8 mouse cellular contexts compared by ENCODE assay signal in the genomic region with DNA sequence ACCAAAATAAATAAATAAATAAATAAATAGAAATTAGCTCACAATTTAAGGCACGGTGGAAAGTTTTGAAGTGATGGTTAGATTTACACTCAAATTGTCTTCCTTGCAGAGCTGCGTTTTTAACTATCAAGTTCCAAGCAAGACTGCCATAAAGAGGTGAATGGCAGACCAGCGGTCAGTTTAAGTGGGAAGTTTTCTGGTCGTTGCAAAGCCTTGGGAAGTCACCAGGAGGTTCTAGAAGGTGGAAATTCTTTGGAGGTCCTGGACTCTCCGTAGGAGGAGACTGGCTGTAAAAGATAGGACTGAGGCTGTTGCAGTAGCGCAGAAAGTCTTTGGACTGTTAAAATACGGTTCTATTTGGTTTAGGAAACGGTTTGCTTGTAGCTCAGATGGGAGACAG. TPM values are rescaled to one million over a fixed set of nuclear protein-coding genes. Genes with fewer than 3 reads are reported as not detected.
DNase-seq lines count a peak whose midpoint lies in the region; ATAC-seq and TF ChIP-seq lines count a peak whose summit lies in the region.

No protein-coding gene starts in this region.

- peak overlapping the region; percentile 78 for H3K4me2 ChIP-seq in forebrain, embryonic 12.5 days
- peak overlapping the region; percentile 79 for H3K4me2 ChIP-seq in liver, embryonic 14.5 days (ENCODE audit: low read depth)

- no peaks in the 10 kb centered on the region for H3K27me3 ChIP-seq in forebrain, embryonic 12.5 days
- H3K27me3 ChIP-seq in liver, embryonic 14.5 days (ENCODE audit: control insufficient read depth, insufficient read depth, low read length): no peaks in the 10 kb centered on the region

- peak overlapping the region; percentile 81 for H3K4me3 ChIP-seq in forebrain, embryonic 12.5 days (replicated peaks)
- peak overlapping the region; percentile 74 to 93 for H3K4me3 ChIP-seq in liver, embryonic 14.5 days (ENCODE audit: insufficient read depth in 1 of 2, low read depth in 2 of 2, low read length in 2 of 2)

- peaks cover 11% of the 10 kb centered on the region; the same call in 1 of the 2 replicates for H3K9me3 ChIP-seq in forebrain, embryonic 12.5 days
- H3K9me3 ChIP-seq in liver, embryonic 14.5 days (ENCODE audit: control insufficient read depth, low read length): no peaks in the 10 kb centered on the region

- no peak for DNase-seq in frontal cortex, postnatal 14 days (ENCODE audit: low spot score in 2 of 2)
- DNase-seq in 3T3-L1 (ENCODE audit: low read depth, low spot score): peak; percentile 62
- no peak for DNase-seq in liver, embryonic 14.5 days (ENCODE audit: low read depth in 3 of 3, low spot score in 3 of 3)
- no peak for DNase-seq in retina, embryonic 14.5 days (ENCODE audit: low spot score)
- no peak for DNase-seq in layer of hippocampus, adult 9-10 months (ENCODE audit: low spot score)

- peaks cover 35% of the 10 kb centered on the region for H3K36me3 ChIP-seq in forebrain, embryonic 12.5 days (replicated peaks)
- H3K36me3 ChIP-seq in liver, embryonic 14.5 days (replicated peaks; ENCODE audit: control insufficient read depth, insufficient read depth, low read depth): no peaks in the 10 kb centered on the region

- ATAC-seq in frontal cortex, adult (ENCODE audit: low TSS enrichment): peak; percentile 27
- ATAC-seq in forebrain, embryonic 12.5 days (ENCODE audit: low FRiP score): peak; percentile 21
- ATAC-seq in liver, embryonic 14.5 days (ENCODE audit: insufficient read depth): no peak; the same call in 1 of the 2 replicates
- ATAC-seq in monocyte, adult 5-6 weeks (replicated peaks; ENCODE audit: insufficient number of reproducible peaks, low FRiP score, low TSS enrichment, poor library complexity, severe bottlenecking): no peak

- peak overlapping the region; percentile 67 for H3K9ac ChIP-seq in forebrain, embryonic 12.5 days
- H3K9ac ChIP-seq in liver, embryonic 14.5 days (replicated peaks): peak overlapping the region; percentile 79

- TF ChIP-seq EP300 in liver, embryonic 14.5 days (IDR thresholded peaks at IDR 0.05; ENCODE audit: low read depth): no peak

- WGBS in forebrain, embryonic 12.5 days: 7% methylated on average over 8 of the region's 8 CpGs
- WGBS in liver, embryonic 14.5 days (ENCODE audit: insufficient replicate concordance): 4% methylated on average over 8 of the region's 8 CpGs

- peaks cover 28% of the 10 kb centered on the region for H3K4me1 ChIP-seq in forebrain, embryonic 12.5 days
- peaks cover 2 to 16% of the 10 kb centered on the region in 2 experiments; a peak in 2 of 4 replicates for H3K4me1 ChIP-seq in liver, embryonic 14.5 days (replicated peaks; ENCODE audit: control insufficient read depth in 2 of 2, insufficient read depth in 2 of 2, low read length in 1 of 2)

- peak overlapping the region; percentile 86 for H3K27ac ChIP-seq in forebrain, embryonic 12.5 days
- H3K27ac ChIP-seq in liver, embryonic 14.5 days: peak overlapping the region; percentile 81

- no peak for TF ChIP-seq CTCF in liver, embryonic 14.5 days (IDR thresholded peaks at IDR 0.05; ENCODE audit: low read depth)

RNA-seq across cellular contexts. Expression of a gene that starts 0.5 kb away (rescaled TPM):
- polyA plus RNA-seq in forebrain, embryonic 12.5 days (2016; fragmentation: Nextera tagmentation; extraction: Ambion mirVana): 68.5 and 72.4 TPM in 2 replicates
- 26.1 and 31.6 TPM in 2 replicates for polyA plus RNA-seq in liver, embryonic 14.5 days (2012; rRNA removed)
- polyA plus RNA-seq in liver, embryonic 14.5 days (2014; fragmentation: Nextera tagmentation; extraction: Ambion mirVana): 12.6 and 13.8 TPM in 2 replicates
- 46.3 to 51.3 TPM (median 48.3 TPM) in 3 replicates for total RNA-seq in monocyte, adult 5-6 weeks (2017)

RNA-seq across cellular contexts. Expression of a gene that starts 6.8 kb away (rescaled TPM):
- 69.3 and 78.4 TPM in 2 replicates for polyA plus RNA-seq in forebrain, embryonic 12.5 days (2016; fragmentation: Nextera tagmentation; extraction: Ambion mirVana)
- 4.8 and 6.8 TPM in 2 replicates for polyA plus RNA-seq in liver, embryonic 14.5 days (2012; rRNA removed)
- 1.7 and 2.0 TPM in 2 replicates for polyA plus RNA-seq in liver, embryonic 14.5 days (2014; fragmentation: Nextera tagmentation; extraction: Ambion mirVana)
- 1.6 to 2.7 TPM (median 2.0 TPM) in 3 replicates for total RNA-seq in monocyte, adult 5-6 weeks (2017)

RNA-seq across cellular contexts. Expression of a gene that starts 15.4 kb away (rescaled TPM):
- 22.7 and 24.2 TPM in 2 replicates for polyA plus RNA-seq in forebrain, embryonic 12.5 days (2016; fragmentation: Nextera tagmentation; extraction: Ambion mirVana)
- 12.1 and 14.2 TPM in 2 replicates for polyA plus RNA-seq in liver, embryonic 14.5 days (2012; rRNA removed)
- polyA plus RNA-seq in liver, embryonic 14.5 days (2014; fragmentation: Nextera tagmentation; extraction: Ambion mirVana): 6.5 and 9.6 TPM in 2 replicates
- total RNA-seq in monocyte, adult 5-6 weeks (2017): 30.8 to 45.4 TPM (median 31.3 TPM) in 3 replicates

RNA-seq across cellular contexts. Expression of a gene that starts 29.1 kb away (rescaled TPM):
- not detected in 2 replicates for polyA plus RNA-seq in forebrain, embryonic 12.5 days (2016; fragmentation: Nextera tagmentation; extraction: Ambion mirVana)
- polyA plus RNA-seq in liver, embryonic 14.5 days (2012; rRNA removed): 0.05 TPM in 1 of 2 replicates, not detected in the other
- polyA plus RNA-seq in liver, embryonic 14.5 days (2014; fragmentation: Nextera tagmentation; extraction: Ambion mirVana): 0.10 TPM in 1 of 2 replicates, not detected in the other
- 0.29 TPM in 1 of 3 replicates, not detected in the others for total RNA-seq in monocyte, adult 5-6 weeks (2017)

RNA-seq across cellular contexts. Expression of a gene that starts 32.3 kb away (rescaled TPM):
- polyA plus RNA-seq in forebrain, embryonic 12.5 days (2016; fragmentation: Nextera tagmentation; extraction: Ambion mirVana): 3.7 and 4.4 TPM in 2 replicates
- 2.5 and 3.1 TPM in 2 replicates for polyA plus RNA-seq in liver, embryonic 14.5 days (2012; rRNA removed)
- polyA plus RNA-seq in liver, embryonic 14.5 days (2014; fragmentation: Nextera tagmentation; extraction: Ambion mirVana): 2.7 and 3.5 TPM in 2 replicates
- total RNA-seq in monocyte, adult 5-6 weeks (2017): 1.7 to 2.1 TPM in 2 of 3 replicates, not detected in the other

Comparison
In these comparisons a context has a peak if more than half of its experiments do, and no peak if none do; other contexts are left out.
1. ATAC-seq: peak in frontal cortex, adult (single experiment) and forebrain, embryonic 12.5 days (single experiment); none in liver, embryonic 14.5 days (single experiment) and monocyte, adult 5-6 weeks (single experiment).